10 mouse cellular contexts compared by ENCODE assay signal in the genomic region with DNA sequence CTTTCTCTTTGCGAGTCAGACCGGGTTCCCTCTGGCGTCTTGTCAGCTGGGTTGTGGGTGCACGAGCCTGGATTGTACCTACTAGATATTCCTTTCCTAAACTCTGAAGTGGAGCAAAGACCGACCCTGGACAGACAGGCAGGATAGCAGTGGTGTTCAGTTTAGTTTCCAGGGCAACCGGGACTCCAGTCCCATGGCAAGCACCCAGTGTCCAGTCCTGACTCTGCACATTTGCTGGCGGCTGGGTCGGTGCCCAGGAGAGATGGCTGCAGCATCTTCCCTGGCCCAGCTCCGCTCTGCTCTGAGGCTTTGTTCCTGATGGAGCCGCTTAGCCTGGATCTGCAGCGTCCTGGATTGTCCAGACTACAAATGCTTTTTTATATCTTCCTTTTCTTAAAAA.
DNase-seq lines count a peak whose midpoint lies in the region; ATAC-seq and TF ChIP-seq lines count a peak whose summit lies in the region.
"Had no signal": no experiment of that assay in that cellular context is flagged by ENCODE, and none has a peak within 500 bp of the region (broad histone marks: within the 10 kb centered on the region; RNA-seq: fewer than 3 reads in every experiment).

No protein-coding gene starts in this region.

- no peak for TF ChIP-seq CTCF in lung, adult 2 months (IDR thresholded peaks at IDR 0.05; ENCODE audit: insufficient read depth, low read length)
- TF ChIP-seq CTCF in cerebellum, adult 2 months (IDR thresholded peaks at IDR 0.05; ENCODE audit: borderline replicate concordance, insufficient read depth, low read depth, low read length) = no peak

- H3K9me3 ChIP-seq in lung, embryonic 15.5 days = no peaks in the 10 kb centered on the region
- H3K9me3 ChIP-seq in forebrain, embryonic 16.5 days (ENCODE audit: control insufficient read depth, low read length) = no peaks in the 10 kb centered on the region
- H3K9me3 ChIP-seq: neural tube, embryonic 12.5 days had no signal

- no peak overlapping the region for H3K4me3 ChIP-seq in lung, embryonic 15.5 days
- H3K4me3 ChIP-seq in lung, adult 2 months (replicated peaks; ENCODE audit: extremely low read depth, low read depth, low read length) = no peak overlapping the region
- H3K4me3 ChIP-seq in cerebellum, adult 2 months (replicated peaks; ENCODE audit: insufficient read depth, low read depth, low read length) = no peak overlapping the region
- no peak overlapping the region for H3K4me3 ChIP-seq in forebrain, embryonic 16.5 days (replicated peaks; ENCODE audit: low read length)
- H3K4me3 ChIP-seq: neural tube, embryonic 12.5 days had no signal

- no peaks in the 10 kb centered on the region for H3K36me3 ChIP-seq in lung, embryonic 15.5 days
- H3K36me3 ChIP-seq in forebrain, embryonic 16.5 days (ENCODE audit: control insufficient read depth, insufficient read depth) = no peaks in the 10 kb centered on the region
- H3K36me3 ChIP-seq: neural tube, embryonic 12.5 days had no signal

- DNase-seq in lung, adult 2 months = no peak
- peak; percentile 77 to 86 for DNase-seq in cerebellum, adult 2 months
- peak; percentile 47 for DNase-seq in heart, postnatal 25 days (ENCODE audit: low spot score)
- peak; percentile 31 to 38 for DNase-seq in left cerebral cortex, postnatal 14 days (ENCODE audit: low spot score in 2 of 2)
- DNase-seq in thymus, postnatal 14 days = no peak

- peak; percentile 62 for ATAC-seq in lung, embryonic 15.5 days (ENCODE audit: borderline replicate concordance, extremely low read depth, low FRiP score, low TSS enrichment)
- no peak for ATAC-seq in erythroid progenitor cell, adult 5-6 weeks (replicated peaks; ENCODE audit: low FRiP score, poor library complexity, severe bottlenecking)
- no peak for ATAC-seq in forebrain, embryonic 16.5 days
- ATAC-seq: Patski had no signal

- no peaks in the 10 kb centered on the region for H3K27me3 ChIP-seq in lung, embryonic 15.5 days
- no peaks in the 10 kb centered on the region for H3K27me3 ChIP-seq in cerebellum, adult 2 months (ENCODE audit: control insufficient read depth, insufficient read depth, low read length)
- H3K27me3 ChIP-seq in forebrain, embryonic 16.5 days (replicated peaks; ENCODE audit: control insufficient read depth, insufficient read depth, low read length) = no peaks in the 10 kb centered on the region
- H3K27me3 ChIP-seq: neural tube, embryonic 12.5 days; Patski had no signal

- TF ChIP-seq POLR2A in lung, adult 2 months (IDR thresholded peaks at IDR 0.05; ENCODE audit: borderline replicate concordance, extremely low read depth, low read depth, low read length) = no peak
- TF ChIP-seq POLR2A in cerebellum, adult 2 months (IDR thresholded peaks at IDR 0.05; ENCODE audit: borderline replicate concordance, insufficient read depth, low read length) = no peak

- no peak overlapping the region for H3K9ac ChIP-seq in lung, embryonic 15.5 days
- no peak overlapping the region for H3K9ac ChIP-seq in forebrain, embryonic 16.5 days (replicated peaks; ENCODE audit: low read depth, low read length)
- H3K9ac ChIP-seq: neural tube, embryonic 12.5 days had no signal

- intact Hi-C loops in heart, postnatal 25 days (cut with DNase I) = no loop called here
- intact Hi-C loops in left cerebral cortex, postnatal 14 days (cut with DNase I) = no loop called here

- 44% methylated on average over 11 of the region's 11 CpGs for WGBS in lung, embryonic 15.5 days
- 66% methylated on average over 11 of the region's 11 CpGs for WGBS in lung, adult 2 months
- 7% methylated on average over 11 of the region's 11 CpGs for WGBS in cerebellum, adult 2 months
- 64% methylated on average over 11 of the region's 11 CpGs for WGBS in forebrain, embryonic 16.5 days

- H3K27ac ChIP-seq in lung, embryonic 15.5 days = peak overlapping the region; percentile 46; the same call in 1 of the 2 replicates
- no peak overlapping the region for H3K27ac ChIP-seq in cerebellum, adult 2 months (ENCODE audit: insufficient read depth, low read length)
- H3K27ac ChIP-seq in forebrain, embryonic 16.5 days (ENCODE audit: low read length) = no peak overlapping the region
- H3K27ac ChIP-seq: neural tube, embryonic 12.5 days had no signal

- H3K4me2 ChIP-seq in lung, embryonic 15.5 days = peak overlapping the region; percentile 29; the same call in 1 of the 2 replicates
- H3K4me2 ChIP-seq in forebrain, embryonic 16.5 days (ENCODE audit: low read length) = no peak overlapping the region
- H3K4me2 ChIP-seq: neural tube, embryonic 12.5 days had no signal

- peaks cover 41% of the 10 kb centered on the region for H3K4me1 ChIP-seq in lung, embryonic 15.5 days
- H3K4me1 ChIP-seq in lung, adult 2 months (ENCODE audit: control insufficient read depth, insufficient read depth, low read length) = peaks cover 5% of the 10 kb centered on the region; the same call in 1 of the 2 replicates
- peaks cover 12% of the 10 kb centered on the region for H3K4me1 ChIP-seq in cerebellum, adult 2 months (ENCODE audit: control insufficient read depth, insufficient read depth, low read length)
- H3K4me1 ChIP-seq in forebrain, embryonic 16.5 days (replicated peaks; ENCODE audit: control insufficient read depth, insufficient read depth, low read length) = peaks cover 11% of the 10 kb centered on the region

Comparison
In these comparisons a context has a peak if more than half of its experiments do, and no peak if none do; other contexts are left out.
1. DNase-seq: peak in cerebellum, adult 2 months (2 of 2), heart, postnatal 25 days (single experiment) and left cerebral cortex, postnatal 14 days (2 of 2); none in lung, adult 2 months (single experiment) and thymus, postnatal 14 days (single experiment).